Mouse (Mus musculus) ES-E14 (cell line): ENCODE measurements around the gene Ankzf1. TPM values are rescaled to one million over a fixed set of nuclear protein-coding genes. Genes with fewer than 3 reads are reported as not detected.
A peak's percentile ranks its signal among the peaks of the same experiment; 100 is the strongest.

Experiments
- DNase-seq: peaks from one replicate; pipeline ENCODE4 v3.0.0-alpha.2; 2013; ENCODE audit warnings: low read depth, low spot score
- H3K27ac ChIP-seq: 2 replicates; pipeline ENCODE4 v1.5.1; 2012; ENCODE audit warnings: low read depth, mild to moderate bottlenecking, low read length, moderate library complexity, mixed read lengths; ENCODE audit not compliant: poor library complexity, insufficient read depth, severe bottlenecking
- H3K36me3 ChIP-seq: 2 replicates; pipeline ENCODE4 v1.6.1; 2012; ENCODE audit warnings: mild to moderate bottlenecking, low read length, moderate library complexity, mixed read lengths; ENCODE audit not compliant: control insufficient read depth, poor library complexity, insufficient read depth, severe bottlenecking
- H3K4me1 ChIP-seq, 2 experiments: fragments of 150-350 bp in 1 of 2; sonication (generic) in 1 of 2; 2 replicates each; pipeline ENCODE4 v1.6.1; 2012; ENCODE audit warnings: low read length in 2 of 2, mild to moderate bottlenecking in 1 of 2, mixed read lengths in 1 of 2; ENCODE audit not compliant: control insufficient read depth in 2 of 2, insufficient read depth in 2 of 2, poor library complexity in 1 of 2
- H3K4me3 ChIP-seq, 2 experiments: fragments of 150-350 bp in 1 of 2; sonication (generic) in 1 of 2; 2 replicates each; pipeline ENCODE4 v1.5.1; 2012; ENCODE audit warnings: low read length in 2 of 2, low read depth in 1 of 2, mild to moderate bottlenecking in 1 of 2, mixed read lengths in 1 of 2; ENCODE audit not compliant: insufficient read depth in 1 of 2, poor library complexity in 1 of 2, severe bottlenecking in 1 of 2
- H3K9ac ChIP-seq: 2 replicates; pipeline ENCODE4 v1.6.1; 2012; ENCODE audit warnings: low read depth, mild to moderate bottlenecking, low read length, mixed read lengths; ENCODE audit not compliant: poor library complexity, insufficient read depth, severe bottlenecking
- H3K9me3 ChIP-seq: fragments of 150-350 bp; sonication (generic); 2 replicates; pipeline ENCODE4 v1.6.1; 2012; ENCODE audit warnings: low read depth, mild to moderate bottlenecking, low read length; ENCODE audit not compliant: control insufficient read depth, insufficient read depth
- CHD2 ChIP-seq: IDR thresholded peaks from 2 replicates; pipeline ENCODE4 v1.6.1; 2014; ENCODE audit warnings: mild to moderate bottlenecking, low read depth, low read length, inconsistent platforms
- HCFC1 ChIP-seq: IDR thresholded peaks from 2 replicates; pipeline ENCODE4 v1.6.1; 2012; ENCODE audit warnings: low read length, inconsistent platforms, borderline replicate concordance; ENCODE audit not compliant: insufficient read depth
- MAFK ChIP-seq: IDR thresholded peaks from 2 replicates; pipeline ENCODE4 v1.6.1; 2014; ENCODE audit warnings: mild to moderate bottlenecking, low read depth, low read length, inconsistent platforms; ENCODE audit not compliant: insufficient read depth
- ZC3H11A ChIP-seq: IDR thresholded peaks from 2 replicates; pipeline ENCODE4 v1.6.1; 2012; ENCODE audit warnings: low read depth, mild to moderate bottlenecking, inconsistent platforms, low read length, borderline replicate concordance
- ZNF384 ChIP-seq: IDR thresholded peaks from 2 replicates; pipeline ENCODE4 v1.6.1; 2012; ENCODE audit warnings: low read depth, low read length, inconsistent platforms
- in situ Hi-C, 2 experiments: fragments of 600-800 bp; cut with MboI; formaldehyde crosslinking; loops; one replicate each; pipeline ENCODE4 v1.15.1; 2025; ENCODE audit warnings: low sequenced_read_pairs in 2 of 2, inconsistent platforms in 1 of 2; ENCODE audit not compliant: unreplicated experiment in 2 of 2
- total RNA-seq: library from RNA; depleted of rRNA; stranded (reverse); fragments of 300-350 nt; gene quantifications from 2 replicates; pipeline ENCODE4 v1.2.3, GENCODE M21; 2012

The Ankzf1 gene
- total RNA-seq, 1 experiment: 23.0 TPM

GRCm38 (mm10) chr1:75168093-75168471 is 23.9 kb upstream of the Ankzf1 start:
- Histone ChIP-seq H3K36me3 (peaks cover 12% of the 10 kb centered on the region), H3K9me3 (no peaks in the 10 kb centered on the region), H3K4me3 (peak overlapping the region; percentile 53 to 96), H3K4me1 (peaks cover 0 to 5% of the 10 kb centered on the region in 2 experiments; a peak in 1 of 4 replicates), H3K27ac (0 out of 2 replicates have a peak overlapping the region, but pooled peaks have one; percentile 31), H3K9ac (peak overlapping the region; percentile 35)
- TF ChIP-seq MAFK (no peak), CHD2 (no peak), ZC3H11A (no peak)
- DNase-seq: no peak
- in situ Hi-C loops: no loop called here

DNA sequence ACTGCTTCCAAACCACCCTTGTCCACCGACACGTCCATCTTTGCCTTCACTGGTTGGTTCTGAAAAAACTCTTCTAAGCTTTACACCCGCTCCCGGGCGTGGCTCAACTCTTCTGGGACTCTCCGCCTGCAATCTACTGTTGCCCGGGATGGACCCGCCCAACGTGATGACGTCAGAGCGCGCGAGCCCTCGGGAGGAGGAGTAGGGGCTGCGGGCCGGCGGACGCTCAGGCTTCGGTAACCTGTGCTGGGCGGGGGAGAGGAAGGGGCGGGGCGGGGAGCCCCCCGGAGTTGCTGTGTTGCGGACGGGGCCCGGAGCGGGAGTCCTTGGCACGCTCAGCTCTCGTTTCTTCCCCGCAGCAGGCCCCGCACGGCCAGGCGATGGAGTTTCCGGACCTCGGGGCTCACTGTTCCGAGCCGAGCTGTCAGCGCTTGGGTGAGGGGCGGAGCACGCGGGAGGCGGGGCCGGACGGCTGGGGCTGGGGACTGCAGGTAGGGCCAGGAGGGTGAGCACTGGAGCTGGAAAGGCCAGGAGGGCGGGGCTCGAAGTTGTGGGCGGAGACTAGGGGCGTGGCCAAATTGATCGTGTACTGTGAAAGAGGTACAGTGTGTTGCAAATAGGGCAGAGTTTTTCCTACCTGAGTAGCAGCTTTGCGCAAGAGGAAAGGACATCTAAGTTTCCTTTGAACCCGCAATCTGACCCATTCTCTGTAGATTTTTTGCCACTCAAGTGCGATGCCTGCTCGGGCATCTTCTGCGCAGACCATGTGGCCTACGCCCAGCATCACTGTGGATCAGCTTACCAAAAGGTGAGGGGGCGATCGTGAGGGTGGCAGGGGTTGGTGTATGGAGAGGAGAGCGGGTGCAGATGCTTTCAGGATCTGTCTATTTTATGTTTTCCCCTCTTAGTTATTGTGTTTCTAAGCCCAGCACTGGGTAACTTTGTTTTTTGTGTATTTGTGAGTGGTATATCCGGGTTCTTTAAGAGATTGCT is 23.2 kb upstream of the Ankzf1 start, which contains the start of gene Zfand2b:
Gene Zfand2b, plus strand, starts transcription at position 175 of the 993 bp plus-strand sequence.
- no peak for TF ChIP-seq HCFC1
- TF ChIP-seq ZNF384: peak; percentile 50; the same call in 1 of the 2 replicates
- TF ChIP-seq CHD2: 0 out of 2 replicates have a peak, but pooled peaks have one; percentile 5
- H3K4me1 ChIP-seq: peaks cover 0 to 5% of the 10 kb centered on the region in 2 experiments; a peak in 1 of 4 replicates

DNA sequence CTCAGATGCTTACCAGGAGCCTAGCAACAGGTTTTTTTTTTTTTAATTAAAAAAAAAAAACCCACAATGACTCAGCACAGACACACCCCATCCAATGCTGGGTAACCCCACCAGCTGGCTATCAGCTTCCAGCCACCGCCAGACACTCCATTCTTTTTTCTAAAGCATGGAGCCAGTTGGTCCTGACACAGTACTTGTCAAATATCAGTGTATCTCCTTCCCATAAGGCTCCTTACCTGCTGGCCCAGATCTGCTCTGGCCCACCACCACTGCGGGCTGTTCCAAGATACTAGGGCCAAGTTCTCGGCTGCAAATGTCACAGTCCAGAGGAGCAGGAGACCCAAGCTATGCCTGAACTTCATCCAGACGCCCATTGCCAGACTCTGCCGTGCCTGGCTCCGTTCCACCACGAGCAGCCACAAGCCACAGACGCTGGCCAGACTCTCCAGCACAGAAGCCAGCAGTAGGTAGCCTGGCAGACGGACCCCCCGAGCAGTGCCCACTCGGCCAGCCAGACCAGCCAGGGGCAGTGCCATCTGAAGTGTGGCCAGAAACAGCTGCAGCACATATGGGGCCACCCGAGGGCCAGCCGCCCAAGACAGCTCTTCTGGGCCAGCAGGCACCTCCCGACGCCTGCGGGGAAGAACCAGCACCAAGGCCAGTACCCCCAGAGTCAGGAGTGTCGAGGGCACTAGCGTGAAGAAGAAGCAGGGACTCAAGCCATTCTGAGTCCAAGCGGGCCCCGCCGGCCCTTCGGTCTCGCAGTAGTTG is 12.4 kb upstream of the Ankzf1 start:
- peak; percentile 28 for DNase-seq
- in situ Hi-C loops: no loop called here
- peak overlapping the region; percentile 70 for H3K9ac ChIP-seq
- H3K4me3 ChIP-seq: peak overlapping the region; percentile 81 to 82
- H3K4me1 ChIP-seq: peaks cover 4 to 5% of the 10 kb centered on the region in 2 experiments; a peak in 2 of 4 replicates
- H3K9me3 ChIP-seq: no peaks in the 10 kb centered on the region
- TF ChIP-seq MAFK (peak; percentile 70), CHD2 (no peak), ZNF384 (peak; percentile 84), ZC3H11A (no peak), HCFC1 (no peak)
- peaks cover 2% of the 10 kb centered on the region; the same call in 1 of the 2 replicates for H3K36me3 ChIP-seq
- H3K27ac ChIP-seq: no peak overlapping the region

More for the DNA sequence above, 23.2 kb upstream of the Ankzf1 start, which contains the start of gene Zfand2b:
- Histone ChIP-seq H3K36me3 (peaks cover 13% of the 10 kb centered on the region), H3K27ac (0 out of 2 replicates have a peak within 1 kb of the TSS, but pooled peaks have one; percentile 31), H3K9ac (peak within 1 kb of the TSS; percentile 75), H3K9me3 (no peaks in the 10 kb centered on the region), H3K4me3 (peak within 1 kb of the TSS; percentile 91 to 96)
- in situ Hi-C loops: no loop called here
- DNase-seq: peak; percentile 98

DNA sequence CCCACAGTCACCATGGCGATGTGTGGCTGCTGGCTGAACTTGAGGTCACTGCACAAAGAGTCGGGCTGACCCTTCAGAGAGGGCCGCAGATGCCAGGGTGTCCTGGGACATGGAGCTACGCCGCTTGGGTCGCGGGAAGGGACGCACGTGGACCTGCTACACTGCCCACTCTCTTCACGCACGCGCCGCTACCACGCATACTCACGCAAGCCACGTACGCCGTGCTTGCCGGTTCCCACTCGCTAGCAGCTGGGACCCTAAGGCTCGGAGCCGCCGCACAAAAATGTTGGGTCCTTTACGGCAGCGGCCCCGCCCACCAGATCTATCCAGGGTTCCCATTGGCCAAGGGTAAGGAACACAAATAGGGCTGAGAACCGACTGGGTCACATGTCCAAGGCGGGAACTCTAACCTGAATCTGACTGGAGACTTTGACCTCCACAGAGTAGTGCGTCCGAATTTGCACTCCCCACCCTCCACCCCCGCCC is 11.8 kb upstream of the Ankzf1 start, which contains the start of gene Abcb6:
Gene Abcb6, minus strand, starts transcription at position 288 of the 486 bp plus-strand sequence.
- Histone ChIP-seq H3K27ac (no peak within 1 kb of the TSS), H3K36me3 (peaks cover 4% of the 10 kb centered on the region; the same call in 1 of the 2 replicates)
- in situ Hi-C loops: no loop called here

More for the DNA sequence above, 11.8 kb upstream of the Ankzf1 start, which contains the start of gene Abcb6:
- Histone ChIP-seq H3K4me3 (peak within 1 kb of the TSS; percentile 81 to 82), H3K9me3 (no peaks in the 10 kb centered on the region), H3K4me1 (peaks cover 4 to 5% of the 10 kb centered on the region in 2 experiments; a peak in 2 of 4 replicates), H3K9ac (peak within 1 kb of the TSS; percentile 70)
- DNase-seq: peak; percentile 89
- TF ChIP-seq MAFK (no peak), HCFC1 (no peak), ZNF384 (no peak), ZC3H11A (no peak), CHD2 (no peak)
